Mouse (Mus musculus): ENCODE data around the gene Fscn2. TPM values are rescaled to one million over a fixed set of nuclear protein-coding genes. Genes with fewer than 3 reads are reported as not detected.
A peak's percentile ranks its signal among the peaks of the same experiment; 100 is the strongest.
"Not testable (repeated sequence)": the region's sequence is repeated elsewhere in the genome, so short reads cannot be mapped to it uniquely, and the experiment has no call there.

Gene Fscn2
- polyA plus RNA-seq, 1 experiment from 2014 or later = 1.3 TPM

GRCm38 (mm10) chr11:120347791-120348683 is 13.3 kb upstream of the Fscn2 start, which contains the start of gene Actg1:
Gene Actg1, minus strand, starts transcription at chr11:120348542.
- peak; percentile 84 for ATAC-seq (replicated peaks)
- peak within 1 kb of the TSS; percentile 96 for H3K4me2 ChIP-seq (replicated peaks)
- peak within 1 kb of the TSS; percentile 98 for H3K27ac ChIP-seq (replicated peaks)
- peak within 1 kb of the TSS; percentile 100 for H3K4me3 ChIP-seq
- H3K36me3 ChIP-seq = peaks cover 14% of the 10 kb centered on the region
- peak within 1 kb of the TSS; percentile 100 for H3K9ac ChIP-seq (replicated peaks)
- WGBS = 2% methylated on average over 91 of the region's 103 CpGs
- H3K27me3 ChIP-seq = no peaks in the 10 kb centered on the region
- H3K4me1 ChIP-seq = peaks cover 48% of the 10 kb centered on the region
- no peaks in the 10 kb centered on the region for H3K9me3 ChIP-seq

- Histone ChIP-seq H3K4me3 (peak overlapping the region; percentile 100), H3K27me3 (no peaks in the 10 kb centered on the region), H3K36me3 (peaks cover 14% of the 10 kb centered on the region), H3K4me2 (replicated peaks) (peak overlapping the region; percentile 96), H3K4me1 (peaks cover 52% of the 10 kb centered on the region), H3K9ac (replicated peaks) (peak overlapping the region; percentile 100), H3K27ac (replicated peaks) (peak overlapping the region; percentile 98), H3K9me3 (no peaks in the 10 kb centered on the region)
- WGBS = 1% methylated on average over 49 of the region's 53 CpGs
- no peak; the same call in 1 of the 2 replicates for ATAC-seq (replicated peaks)
Measured at GRCm38 (mm10) chr11:120348684-120349370, 12.5 kb upstream of the Fscn2 start.

GRCm38 (mm10) chr11:120349371-120349985 is 11.9 kb upstream of the Fscn2 start:
- peaks cover 50% of the 10 kb centered on the region for H3K4me1 ChIP-seq
- 1% methylated on average over 16 of the region's 16 CpGs for WGBS
- ATAC-seq (replicated peaks) = peak; percentile 9

GRCm38 (mm10) chr11:120349986-120350702 is 11.2 kb upstream of the Fscn2 start:
- peak; percentile 63 for ATAC-seq (replicated peaks)
- peak overlapping the region; percentile 100 for H3K4me3 ChIP-seq
- H3K36me3 ChIP-seq = peaks cover 8% of the 10 kb centered on the region
- H3K27ac ChIP-seq (replicated peaks) = peak overlapping the region; percentile 98
- WGBS = under 1% methylated on average over 65 of the region's 68 CpGs
- no peaks in the 10 kb centered on the region for H3K9me3 ChIP-seq
- H3K9ac ChIP-seq (replicated peaks) = peak overlapping the region; percentile 100
- peaks cover 43% of the 10 kb centered on the region for H3K4me1 ChIP-seq
- peak overlapping the region; percentile 96 for H3K4me2 ChIP-seq (replicated peaks)
- no peaks in the 10 kb centered on the region for H3K27me3 ChIP-seq

More at GRCm38 (mm10) chr11:120349371-120349985, 11.9 kb upstream of the Fscn2 start:
- no peaks in the 10 kb centered on the region for H3K27me3 ChIP-seq
- peak overlapping the region; percentile 96 for H3K4me2 ChIP-seq (replicated peaks)
- H3K27ac ChIP-seq (replicated peaks) = peak overlapping the region; percentile 98
- peak overlapping the region; percentile 100 for H3K9ac ChIP-seq (replicated peaks)
- peak overlapping the region; percentile 100 for H3K4me3 ChIP-seq
- H3K9me3 ChIP-seq = no peaks in the 10 kb centered on the region
- H3K36me3 ChIP-seq = peaks cover 14% of the 10 kb centered on the region

- H3K36me3 ChIP-seq = peaks cover 5% of the 10 kb centered on the region; the same call in 1 of the 2 replicates
Measured at GRCm38 (mm10) chr11:120350711-120351110, 10.6 kb upstream of the Fscn2 start.

GRCm38 (mm10) chr11:120351250-120352092 is 9.9 kb upstream of the Fscn2 start:
- no peak overlapping the region for H3K4me2 ChIP-seq (replicated peaks)
- H3K4me3 ChIP-seq = no peak overlapping the region

More at GRCm38 (mm10) chr11:120350711-120351110, 10.6 kb upstream of the Fscn2 start:
- peaks cover 39% of the 10 kb centered on the region for H3K4me1 ChIP-seq
- H3K27ac ChIP-seq (replicated peaks) = peak overlapping the region; percentile 98
- no peaks in the 10 kb centered on the region for H3K9me3 ChIP-seq
- peak overlapping the region; percentile 100 for H3K9ac ChIP-seq (replicated peaks)
- 18% methylated on average over 11 of the region's 11 CpGs for WGBS
- H3K4me2 ChIP-seq (replicated peaks) = peak overlapping the region; percentile 96
- ATAC-seq (replicated peaks) = no peak
- H3K4me3 ChIP-seq = peak overlapping the region; percentile 100
- H3K27me3 ChIP-seq = no peaks in the 10 kb centered on the region

GRCm38 (mm10) chr11:120352093-120352350 is 9.3 kb upstream of the Fscn2 start:
- H3K4me3 ChIP-seq; H3K4me2 ChIP-seq (replicated peaks); H3K9me3 ChIP-seq; H3K36me3 ChIP-seq; H3K9ac ChIP-seq (replicated peaks); H3K27me3 ChIP-seq; ATAC-seq (replicated peaks): not testable (repeated sequence)
- H3K4me1 ChIP-seq = peaks cover 36% of the 10 kb centered on the region
- peak overlapping the region; percentile 98; the same call in 1 of the 2 replicates for H3K27ac ChIP-seq (replicated peaks)
- WGBS = 96% methylated on average over 5 of the region's 5 CpGs

More at GRCm38 (mm10) chr11:120351250-120352092, 9.9 kb upstream of the Fscn2 start:
- no peaks in the 10 kb centered on the region for H3K27me3 ChIP-seq
- peak overlapping the region; percentile 98 for H3K27ac ChIP-seq (replicated peaks)
- H3K4me1 ChIP-seq = peaks cover 37% of the 10 kb centered on the region
- WGBS = 88% methylated on average over 10 of the region's 10 CpGs
- no peaks in the 10 kb centered on the region for H3K9me3 ChIP-seq
- H3K36me3 ChIP-seq = peaks cover 3% of the 10 kb centered on the region; the same call in 1 of the 2 replicates
- H3K9ac ChIP-seq (replicated peaks) = no peak overlapping the region
- ATAC-seq (replicated peaks) = no peak

GRCm38 (mm10) chr11:120352571-120353290 is 8.6 kb upstream of the Fscn2 start:
- Histone ChIP-seq H3K27me3 (no peaks in the 10 kb centered on the region), H3K4me3 (no peak overlapping the region), H3K4me1 (peaks cover 43% of the 10 kb centered on the region), H3K4me2 (replicated peaks) (no peak overlapping the region), H3K27ac (replicated peaks) (peak overlapping the region; percentile 98), H3K9ac (replicated peaks) (peak overlapping the region; percentile 31), H3K9me3 (no peaks in the 10 kb centered on the region), H3K36me3 (no peaks in the 10 kb centered on the region)
- no peak for ATAC-seq (replicated peaks)
- 65% methylated on average over 13 of the region's 13 CpGs for WGBS

- H3K27me3 ChIP-seq = no peaks in the 10 kb centered on the region
- WGBS = 36% methylated on average over 26 of the region's 26 CpGs
- no peaks in the 10 kb centered on the region for H3K36me3 ChIP-seq
- no peak overlapping the region for H3K9ac ChIP-seq (replicated peaks)
- H3K9me3 ChIP-seq = no peaks in the 10 kb centered on the region
- no peak overlapping the region for H3K4me3 ChIP-seq
- no peak overlapping the region for H3K27ac ChIP-seq (replicated peaks)
- no peak overlapping the region for H3K4me2 ChIP-seq (replicated peaks)
- H3K4me1 ChIP-seq = peaks cover 52% of the 10 kb centered on the region
- no peak for ATAC-seq (replicated peaks)
Measured at GRCm38 (mm10) chr11:120353500-120354303, 7.6 kb upstream of the Fscn2 start.
